Mouse (Mus musculus) bone marrow macrophage, adult 2 months (primary cell): ENCODE measurements around the gene Abcb1b.

Source experiments
- CTCF ChIP-seq: IDR thresholded peaks from 2 replicates; pipeline ENCODE4 v1.5.1; 2012; ENCODE audit warnings: low read depth, mild to moderate bottlenecking, low read length, moderate library complexity
- POLR2A ChIP-seq: IDR thresholded peaks from 2 replicates; pipeline ENCODE4 v1.6.1; 2012; ENCODE audit warnings: mild to moderate bottlenecking, low read depth, low read length, borderline replicate concordance

DNA sequence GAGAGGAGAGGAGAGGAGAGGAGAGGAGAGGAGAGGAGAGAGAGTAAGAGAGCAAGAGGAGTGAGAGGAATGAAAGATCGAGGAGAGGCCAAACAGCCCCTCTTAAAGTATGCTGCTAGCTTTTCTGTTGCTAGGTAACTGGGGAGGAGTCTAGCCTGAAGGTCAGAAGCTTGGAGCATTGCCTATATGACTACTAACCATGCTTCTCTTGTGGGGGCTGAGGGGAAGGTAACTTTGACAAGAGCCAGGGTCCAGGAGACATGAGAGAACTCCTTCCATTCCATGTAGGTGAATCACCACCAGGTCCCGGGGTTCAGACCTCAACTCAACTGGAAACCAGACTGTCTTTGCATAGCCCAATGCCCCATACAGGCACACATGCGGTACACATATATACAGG, 25.1 kb upstream of the Abcb1b start:
- no peak for TF ChIP-seq POLR2A
- no peak for TF ChIP-seq CTCF
